Mouse (Mus musculus): ENCODE data around the gene Evi2. TPM values are rescaled to one million over a fixed set of nuclear protein-coding genes. Genes with fewer than 3 reads are reported as not detected.

The Evi2 gene
- polyA plus RNA-seq (2017; shearing (Covaris generic)), result 4.2 TPM

DNA sequence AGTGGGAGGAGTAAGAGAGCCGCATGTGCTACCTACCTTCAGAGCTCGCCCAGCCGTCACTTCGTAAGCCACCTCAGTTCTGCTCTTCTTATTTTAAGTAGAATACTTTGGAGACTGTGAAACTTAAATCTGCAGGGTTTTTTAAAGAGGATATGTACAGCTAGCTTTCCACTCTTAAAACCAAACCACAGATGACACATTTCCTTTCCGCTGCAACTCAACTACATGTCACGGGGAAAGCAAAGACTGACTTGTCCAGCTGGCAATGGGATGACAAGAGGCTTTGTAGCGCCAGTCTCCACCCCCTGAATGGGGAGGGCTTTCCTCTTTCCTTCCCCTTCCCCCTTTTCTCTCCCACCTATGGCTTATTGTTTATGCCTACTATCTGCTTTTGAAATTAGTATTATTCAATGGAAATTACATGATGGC lies at the start of gene Evi2, which contains the start of gene Evi2a:
Gene Evi2 (minus strand): TSS at position 257 of the 429 bp plus-strand sequence.
Gene Evi2a (minus strand): TSS at position 277 of the 429 bp plus-strand sequence.

DNA sequence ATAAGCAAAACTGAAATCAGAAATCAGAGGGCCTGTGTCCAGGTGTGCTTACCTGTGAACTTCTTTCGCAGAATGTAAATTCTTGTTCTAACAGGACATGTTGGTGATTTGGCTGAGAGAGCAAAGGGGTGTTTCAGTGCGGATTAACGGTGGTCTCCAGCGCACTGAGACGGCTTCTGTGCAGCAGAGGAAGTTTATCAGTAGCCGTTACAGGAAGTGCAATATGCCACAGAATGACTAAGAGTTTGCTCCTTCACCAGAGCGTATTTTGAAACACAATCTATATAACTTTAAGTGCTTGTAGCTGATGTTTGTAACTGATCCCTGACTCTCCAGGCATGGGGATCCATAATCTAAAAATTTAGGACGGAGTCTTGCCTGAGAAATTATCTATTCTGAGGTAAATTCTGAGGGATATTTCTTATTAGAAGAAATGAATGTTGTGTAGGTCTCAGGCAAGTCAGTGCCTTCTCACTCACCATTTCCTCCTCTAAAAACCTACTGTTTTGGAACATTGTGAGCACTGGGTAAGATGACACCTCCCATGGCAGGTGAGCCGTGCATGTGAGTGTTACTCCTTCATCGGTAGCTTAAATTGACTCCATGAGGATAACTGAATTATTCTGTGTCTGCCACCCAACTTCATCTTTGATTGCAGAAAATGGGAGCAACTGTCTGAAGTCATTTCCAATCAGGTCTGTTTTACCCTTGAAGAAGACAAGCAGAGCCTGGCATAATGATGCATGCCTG lies 6.7 kb downstream of the Evi2 start, which contains the start of gene Evi2b:
Gene Evi2b (minus strand): TSS at position 203 of the 750 bp plus-strand sequence.

GRCm38 (mm10) chr11:79503845-79504244 lies 26.5 kb downstream of the Evi2 start, which contains the start of gene Omg:
Gene Omg (minus strand): TSS chr11:79504084.

Other genes with a start within 250 kb of the Evi2 start
- not detected for gene Gm9964, start 233.7 kb downstream of the Evi2 start, polyA plus RNA-seq (2017; shearing (Covaris generic))
- 3.7 TPM for gene Nf1, start 190.9 kb downstream of the Evi2 start, polyA plus RNA-seq (2017; shearing (Covaris generic))
- not detected for gene Omg, start 26.5 kb downstream of the Evi2 start, polyA plus RNA-seq (2017; shearing (Covaris generic))
- gene Evi2b, start 6.8 kb downstream of the Evi2 start, polyA plus RNA-seq (2017; shearing (Covaris generic)), result 81.9 TPM
- 118 TPM for gene Evi2a, start within 50 bp of the Evi2 start, polyA plus RNA-seq (2017; shearing (Covaris generic))
- gene Rab11fip4, start 60.6 kb upstream of the Evi2 start, polyA plus RNA-seq (2017; shearing (Covaris generic)), result 34.8 TPM